Mouse (Mus musculus): ENCODE data around the gene Hspa5.
A peak's percentile ranks its signal among the peaks of the same experiment; 100 is the strongest.

DNA sequence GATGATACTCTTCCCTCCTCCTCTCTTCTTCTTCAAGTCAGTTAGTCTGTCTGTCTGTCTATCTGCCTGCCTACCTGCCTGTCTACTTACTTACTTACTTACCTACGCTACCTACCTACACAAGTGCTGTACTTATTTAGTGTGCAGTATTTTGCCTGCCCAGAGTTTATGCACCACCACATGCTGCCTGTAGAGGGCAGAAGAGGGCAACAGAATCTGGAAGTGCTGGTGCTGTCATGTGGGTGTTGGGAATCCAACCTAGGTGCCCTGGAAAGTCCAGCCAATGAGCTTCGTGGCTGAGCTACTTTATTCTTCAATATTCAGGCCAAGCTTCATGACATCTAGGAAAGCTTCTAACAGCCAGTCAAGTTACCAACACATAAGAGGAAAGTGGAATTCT is 12.3 kb downstream of the Hspa5 start:
- TF ChIP-seq CTCF (IDR thresholded peaks at IDR 0.05; ENCODE audit: control insufficient read depth, insufficient read depth, insufficient replicate concordance, low read depth, low read length) (peak; percentile 83; the same call in 1 of the 2 replicates), POLR2A (IDR thresholded peaks at IDR 0.05; ENCODE audit: control insufficient read depth, low read depth, low read length) (no peak)
